Mouse (Mus musculus) adrenal gland, postnatal 25 days (tissue): ENCODE data around the gene Plcb1. TPM values are rescaled to one million over a fixed set of nuclear protein-coding genes. Genes with fewer than 3 reads are reported as not detected.

Experiments
- DNase-seq: peaks from one replicate; pipeline ENCODE4 v3.0.0; 2021; ENCODE audit warnings: mixed read lengths
- total RNA-seq: library from RNA; stranded (reverse); gene quantifications from 2 replicates; pipeline ENCODE4 v1.2.3, GENCODE M21; 2021

Gene Plcb1
- total RNA-seq, 1 experiment from 2014 or later: 96.1 TPM

DNA sequence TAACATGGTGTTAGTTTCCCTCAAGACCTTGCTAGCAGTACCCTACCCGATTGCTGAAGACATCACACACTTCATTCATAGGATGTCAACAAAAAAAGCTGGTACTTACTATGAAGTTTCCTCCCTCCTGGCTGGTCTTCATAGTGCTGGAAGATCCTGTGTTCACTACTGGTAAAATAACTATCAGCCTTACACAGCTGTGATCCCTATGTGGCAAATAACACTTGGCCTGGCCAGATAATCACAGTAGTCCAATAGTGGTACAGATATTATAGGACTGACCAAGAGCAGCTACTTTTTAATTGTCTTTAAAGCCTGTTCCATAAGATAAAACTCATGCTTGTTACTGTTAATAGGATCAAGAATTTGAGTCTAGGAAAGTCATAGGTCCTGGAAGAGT, 52.3 kb downstream of the Plcb1 start:
- DNase-seq: no peak

GRCm38 (mm10) chr2:134838888-134839287, 53.0 kb downstream of the Plcb1 start:
- DNase-seq: no peak

GRCm38 (mm10) chr2:134842883-134843282, 57.0 kb downstream of the Plcb1 start:
- no peak for DNase-seq

GRCm38 (mm10) chr2:134844391-134845238, 58.7 kb downstream of the Plcb1 start:
- no peak for DNase-seq

DNA sequence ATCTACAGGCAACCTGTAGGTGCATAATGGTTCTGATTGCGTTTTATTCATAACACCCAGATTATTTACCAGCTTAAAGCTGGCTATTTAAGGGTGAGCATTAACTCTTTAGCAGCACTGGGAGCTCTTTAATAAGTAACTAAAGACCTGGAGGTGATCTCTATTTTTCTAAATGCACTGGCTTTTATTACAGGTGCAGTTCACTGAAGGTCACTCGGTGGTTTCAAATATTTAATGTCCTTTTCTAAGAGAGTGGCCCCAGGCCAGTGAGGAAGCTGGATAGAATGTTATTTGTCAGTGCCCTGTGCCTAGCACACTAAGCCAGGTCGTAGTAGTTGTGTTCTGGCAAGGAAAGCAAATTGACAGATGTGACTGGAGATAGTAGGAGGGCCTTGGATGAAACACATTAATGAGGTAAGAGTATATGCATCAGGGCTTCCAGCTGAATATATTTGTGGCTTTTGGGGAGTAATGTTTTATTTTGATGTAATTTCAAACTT, 59.4 kb downstream of the Plcb1 start:
- DNase-seq: no peak

DNA sequence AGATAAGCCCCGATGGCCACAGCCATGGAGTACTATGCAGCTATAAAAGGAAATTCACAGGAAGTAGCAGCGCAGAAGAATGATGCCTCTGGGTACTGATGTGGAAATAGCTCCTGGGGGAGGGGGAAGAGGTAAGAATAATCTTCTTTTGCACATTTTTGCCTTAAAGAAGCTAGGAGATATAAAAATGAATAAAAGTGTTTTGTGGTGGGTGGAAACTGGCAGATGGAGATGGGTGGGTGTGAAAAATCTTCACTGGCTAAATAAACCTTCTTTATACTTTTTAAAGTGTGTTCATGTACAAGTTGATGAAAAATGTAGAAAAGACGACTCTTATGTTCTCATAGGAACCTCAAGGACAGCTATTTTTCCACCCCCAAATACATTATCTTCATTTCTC, 60.7 kb downstream of the Plcb1 start:
- DNase-seq: no peak

DNA sequence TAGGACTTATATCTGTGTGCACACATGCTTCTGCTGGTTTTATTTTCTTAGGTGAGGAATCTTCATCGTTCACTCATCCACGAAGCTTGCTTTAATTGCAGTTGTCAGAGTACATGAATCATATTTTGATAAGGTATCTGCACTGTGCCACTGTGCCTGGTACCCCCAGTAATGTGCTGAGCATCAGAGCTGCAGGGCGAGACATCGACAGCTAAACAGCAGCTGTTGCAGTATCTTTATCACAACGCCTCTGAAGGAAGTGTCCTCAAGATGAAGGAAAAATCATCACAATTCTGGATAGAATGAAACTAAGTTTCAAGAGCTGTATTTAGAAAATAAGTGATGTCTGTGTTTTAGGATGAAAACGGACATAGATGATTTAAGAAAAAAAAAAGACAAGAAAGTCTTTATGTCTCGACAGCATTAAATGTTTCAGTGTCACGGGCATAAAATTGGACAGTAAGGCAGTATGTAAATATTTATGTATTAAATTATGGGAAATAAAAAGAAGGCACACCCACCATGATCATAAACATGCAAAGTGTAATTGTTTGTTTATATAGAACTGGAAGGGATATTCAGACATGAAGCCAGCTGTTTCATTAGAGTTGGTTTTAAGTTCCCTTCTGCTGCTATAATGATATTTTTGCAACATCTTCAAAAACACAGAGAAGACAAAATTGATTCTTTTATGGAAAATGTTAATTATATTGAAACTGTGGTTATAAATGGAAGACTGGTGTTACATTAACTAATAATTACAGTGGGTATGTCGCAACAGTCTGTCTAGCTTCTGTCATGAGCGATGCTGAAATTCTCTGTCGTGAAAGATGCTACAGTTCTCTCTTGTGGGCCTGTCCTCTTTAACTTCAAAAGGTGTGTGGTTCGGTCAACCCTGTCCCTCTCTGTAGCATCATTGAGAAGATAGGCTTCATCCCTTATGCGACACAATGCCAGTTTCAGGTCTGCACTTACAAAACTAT, 65.6 kb downstream of the Plcb1 start:
- no peak for DNase-seq

DNA sequence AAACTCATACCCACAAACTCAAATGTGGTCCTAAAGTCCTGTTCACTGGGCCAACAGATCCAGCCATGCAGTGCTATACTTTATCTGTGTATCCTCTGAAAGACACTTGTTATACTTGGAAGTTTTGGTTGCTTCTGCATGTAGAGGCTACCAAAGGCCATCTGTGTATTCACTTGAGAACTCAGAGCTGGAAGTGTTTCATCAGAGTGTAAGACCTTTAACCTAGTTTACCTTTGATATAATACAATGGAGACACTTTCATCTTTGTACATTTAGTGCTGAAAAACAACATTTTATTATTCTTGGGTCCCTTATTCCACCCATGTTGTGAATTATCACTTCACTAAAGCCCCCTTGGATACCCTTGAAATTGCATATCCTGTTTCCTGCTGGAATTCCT, 70.4 kb downstream of the Plcb1 start:
- no peak for DNase-seq

GRCm38 (mm10) chr2:134856691-134857090, 70.8 kb downstream of the Plcb1 start:
- no peak for DNase-seq

- DNase-seq: peak; percentile 84
These were observed 79.2 kb downstream of the Plcb1 start for GRCm38 (mm10) chr2:134864985-134865645.

DNA sequence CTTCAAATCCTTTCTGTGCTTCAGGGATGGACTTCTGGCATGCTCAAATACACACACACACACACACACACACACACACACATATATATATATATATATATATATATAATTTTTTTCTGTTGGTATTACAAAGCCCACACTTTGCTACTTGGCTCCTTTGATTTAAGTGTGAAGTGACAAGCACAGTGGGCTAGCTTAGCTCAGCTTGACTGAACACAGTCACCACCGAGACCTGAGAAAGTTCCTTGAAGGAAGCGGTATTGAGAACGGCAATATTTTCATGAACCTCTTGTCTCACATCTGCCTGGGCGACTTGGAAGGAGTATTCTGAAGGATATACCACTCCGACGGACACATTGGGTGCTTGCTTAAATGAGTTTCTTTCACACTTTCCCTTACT, 81.5 kb downstream of the Plcb1 start:
- no peak for DNase-seq

DNA sequence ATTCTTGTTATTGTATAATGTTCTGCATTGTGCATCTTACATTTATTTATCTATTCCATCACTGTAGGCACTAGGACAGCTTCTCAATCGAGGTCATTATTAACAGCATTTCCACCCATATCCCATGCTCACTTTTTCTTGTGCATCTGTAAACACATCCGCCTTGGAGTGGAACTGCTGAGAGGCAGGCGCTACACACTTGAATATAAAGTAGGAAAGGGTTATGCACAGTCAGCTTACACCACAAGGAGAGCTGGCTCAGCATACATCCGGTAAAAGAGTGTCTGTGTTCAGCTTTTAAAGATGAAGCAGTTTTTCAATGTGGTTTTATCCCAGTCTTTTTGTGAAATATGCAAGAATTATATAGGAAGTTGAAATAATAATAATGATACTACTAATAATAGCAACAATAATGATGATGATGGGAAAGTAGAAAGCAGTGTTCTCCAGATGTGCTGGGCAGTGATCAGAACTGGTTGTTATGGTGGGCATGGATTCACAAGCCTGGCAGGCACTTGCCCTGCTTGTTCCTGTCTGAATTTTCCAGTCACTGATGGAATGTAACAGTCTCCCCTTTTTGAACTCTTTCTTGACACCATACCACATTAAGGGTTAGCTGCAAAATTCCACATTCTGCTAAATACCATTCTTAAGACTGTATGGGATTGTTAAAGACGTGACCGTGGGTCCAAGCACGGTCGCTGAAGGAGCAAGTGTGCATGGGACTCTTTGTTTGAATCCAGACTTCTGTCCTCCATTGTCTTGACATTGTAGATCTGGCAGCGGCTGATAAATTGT, 86.0 kb downstream of the Plcb1 start:
- no peak for DNase-seq

DNA sequence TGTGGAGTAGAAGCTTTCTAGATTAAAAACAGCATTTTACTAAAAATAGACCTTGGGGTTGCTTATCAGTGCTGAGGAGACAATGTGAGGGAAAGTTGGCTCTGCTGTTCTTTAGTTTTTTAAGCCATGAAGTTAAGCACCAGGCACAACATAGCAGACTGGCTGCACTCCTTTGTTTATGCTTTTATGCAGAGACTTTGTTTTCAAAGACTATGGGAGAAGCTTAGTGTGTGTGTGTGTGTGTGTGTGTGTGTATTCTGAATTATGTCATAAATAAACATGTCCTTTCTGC, 86.6 kb downstream of the Plcb1 start:
- DNase-seq: no peak

GRCm38 (mm10) chr2:134877148-134877547, 91.3 kb downstream of the Plcb1 start:
- no peak for DNase-seq

- DNase-seq: no peak
These were observed 105.3 kb downstream of the Plcb1 start for GRCm38 (mm10) chr2:134891207-134891606.

DNA sequence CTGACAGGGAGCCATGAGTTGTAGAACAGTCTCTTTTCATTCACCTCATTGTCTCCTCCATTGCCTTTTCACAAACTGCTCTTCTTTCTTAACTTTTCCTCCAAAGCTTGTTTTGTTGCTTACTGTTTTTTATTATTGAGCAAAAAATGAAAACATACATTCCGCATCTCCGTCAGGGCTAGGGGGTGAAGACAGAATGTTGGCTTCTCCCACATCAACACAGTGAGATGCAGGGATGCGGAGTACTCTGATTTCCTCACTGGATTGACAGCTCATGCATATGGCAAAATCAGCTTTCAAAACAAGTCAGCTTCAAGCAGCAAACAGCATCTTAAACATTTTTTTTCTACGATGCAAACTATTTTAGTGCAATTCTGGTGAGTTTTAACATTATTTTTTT, 108.9 kb downstream of the Plcb1 start:
- DNase-seq: no peak

DNA sequence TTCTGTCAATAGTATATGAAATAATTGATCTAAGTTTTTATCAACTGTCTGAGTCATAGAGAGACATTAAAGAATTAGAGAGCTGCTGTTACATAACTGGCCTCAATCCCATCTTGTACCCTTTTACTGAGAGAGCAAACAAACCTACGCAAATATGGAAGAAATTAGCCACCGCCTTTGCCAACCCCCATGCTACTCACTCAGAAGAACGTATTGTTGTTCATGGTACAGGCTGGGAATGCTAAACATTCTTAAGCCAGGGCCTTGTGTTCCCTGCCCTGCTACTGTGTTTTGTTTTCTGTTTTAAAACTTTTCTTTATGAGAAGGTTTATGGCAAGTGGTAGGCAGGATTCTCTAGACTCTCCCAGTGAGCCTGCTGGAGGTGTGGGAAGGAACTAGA, 110.3 kb downstream of the Plcb1 start:
- DNase-seq: no peak

DNA sequence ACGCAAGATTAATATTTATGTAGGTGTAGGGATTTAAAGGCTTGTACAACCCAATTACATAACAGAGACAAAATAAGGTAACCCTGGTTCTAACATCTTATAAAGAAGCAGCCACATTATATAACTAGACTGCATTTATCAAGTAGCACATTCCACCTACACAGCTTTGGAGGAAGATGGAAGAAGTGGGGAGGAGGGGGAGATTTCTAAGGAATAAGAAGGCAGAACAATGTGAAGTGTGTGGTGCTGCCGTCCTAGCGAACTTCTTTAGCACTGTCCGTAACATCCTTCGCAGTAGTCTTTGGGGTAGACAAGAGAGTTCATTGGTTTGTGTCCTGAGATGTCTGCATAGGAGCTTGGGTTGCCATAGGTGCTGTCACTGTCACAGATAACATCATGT, 111.2 kb downstream of the Plcb1 start:
- no peak for DNase-seq

GRCm38 (mm10) chr2:134901521-134901920, 115.7 kb downstream of the Plcb1 start:
- no peak for DNase-seq

- DNase-seq: no peak
These were observed 125.0 kb downstream of the Plcb1 start for GRCm38 (mm10) chr2:134910882-134911281.

GRCm38 (mm10) chr2:134911360-134911759, 125.5 kb downstream of the Plcb1 start:
- no peak for DNase-seq

GRCm38 (mm10) chr2:134912616-134913015, 126.7 kb downstream of the Plcb1 start:
- DNase-seq: peak; percentile 31
